Mouse (Mus musculus) heart, embryonic 11.5 days (tissue): Measurements from ENCODE around the gene Eral1. TPM values are rescaled to one million over a fixed set of nuclear protein-coding genes. Genes with fewer than 3 reads are reported as not detected.

Experiments used
- ATAC-seq: fragments of 200-750 bp; cut with Nextera tagmentation; replicated peaks from 2 replicates; pipeline ENCODE4 v1.8.0; 2017; ENCODE audit warnings: moderate library complexity; ENCODE audit not compliant: insufficient number of reproducible peaks, low FRiP score, low TSS enrichment
- H3K27ac ChIP-seq: fragments of 300-500 bp; sonication (generic); 2 replicates; pipeline ENCODE4 v1.5.1; 2014; ENCODE audit warnings: mild to moderate bottlenecking, low read depth, low read length
- H3K27me3 ChIP-seq: fragments of 300-500 bp; sonication (generic); 2 replicates; pipeline ENCODE4 v1.6.1; 2014; ENCODE audit warnings: mild to moderate bottlenecking, low read length, mixed read lengths; ENCODE audit not compliant: control insufficient read depth, insufficient read depth
- H3K36me3 ChIP-seq: fragments of 300-500 bp; sonication (generic); 2 replicates; pipeline ENCODE4 v1.6.1; 2014; ENCODE audit warnings: mild to moderate bottlenecking, low read length, moderate library complexity, mixed read lengths; ENCODE audit not compliant: control insufficient read depth, insufficient read depth
- H3K4me1 ChIP-seq: fragments of 300-500 bp; sonication (generic); 2 replicates; pipeline ENCODE4 v1.6.1; 2014; ENCODE audit warnings: low read length; ENCODE audit not compliant: control insufficient read depth, insufficient read depth
- H3K4me2 ChIP-seq: fragments of 300-500 bp; sonication (generic); 2 replicates; pipeline ENCODE4 v1.6.1; 2014; ENCODE audit warnings: mild to moderate bottlenecking, moderate library complexity
- H3K4me3 ChIP-seq: fragments of 300-500 bp; sonication (generic); 2 replicates; pipeline ENCODE4 v1.5.1; 2014; ENCODE audit warnings: low read depth, low read length
- H3K9ac ChIP-seq: fragments of 300-500 bp; sonication (generic); 2 replicates; pipeline ENCODE4 v1.6.1; 2014; ENCODE audit warnings: mild to moderate bottlenecking, low read depth, low read length, moderate library complexity
- H3K9me3 ChIP-seq: fragments of 300-500 bp; sonication (generic); replicated peaks from 2 replicates; pipeline ENCODE4 v1.6.1; 2016; ENCODE audit warnings: low read length; ENCODE audit not compliant: control insufficient read depth
- WGBS: fragments of 180-500 bp; shearing (Covaris S2); extraction: QIAGEN DNeasy Blood & Tissue Kit; methylation state at CpG from one replicate; pipeline ENCODE4 v1.1.7; 2014; ENCODE audit not compliant: insufficient replicate concordance; 5-methylcytosine and 5-hydroxymethylcytosine counted together
- polyA plus RNA-seq: library from polyadenylated mRNA; unstranded; fragments of >200 nt; fragmentation: Nextera tagmentation; extraction: Ambion mirVana; gene quantifications from 2 replicates; pipeline ENCODE4 v1.2.1, GENCODE M21; 2014

Eral1 gene
- polyA plus RNA-seq, 1 experiment from 2014 or later: 25.6 TPM

DNA sequence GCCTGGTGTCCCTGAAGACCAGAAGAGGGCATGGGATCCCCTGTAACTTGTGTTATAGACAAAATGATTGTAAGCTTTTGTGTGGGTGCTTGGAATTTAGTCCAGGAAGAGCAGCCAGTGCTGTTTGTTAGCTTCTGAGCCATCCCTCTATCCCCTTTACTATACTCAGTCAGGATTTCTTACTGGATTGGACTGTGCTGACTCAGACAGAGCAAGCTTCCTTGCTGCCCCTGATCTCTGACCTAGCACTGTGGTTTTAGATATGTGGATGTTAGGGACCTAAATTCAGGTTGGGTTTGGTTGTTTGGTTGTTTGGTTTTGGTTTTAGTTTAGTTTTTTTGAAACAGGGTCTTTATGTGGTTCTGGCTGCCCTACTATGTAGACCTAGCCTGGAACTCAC, 38.3 kb upstream of the Eral1 start:
- Histone ChIP-seq H3K27me3 (no peaks in the 10 kb centered on the region), H3K27ac (no peak overlapping the region), H3K4me3 (no peak overlapping the region), H3K9me3 (no peaks in the 10 kb centered on the region), H3K4me2 (no peak overlapping the region), H3K4me1 (peaks cover 49% of the 10 kb centered on the region), H3K36me3 (no peaks in the 10 kb centered on the region; the same call in 1 of the 2 replicates), H3K9ac (no peak overlapping the region)
- no peak for ATAC-seq

DNA sequence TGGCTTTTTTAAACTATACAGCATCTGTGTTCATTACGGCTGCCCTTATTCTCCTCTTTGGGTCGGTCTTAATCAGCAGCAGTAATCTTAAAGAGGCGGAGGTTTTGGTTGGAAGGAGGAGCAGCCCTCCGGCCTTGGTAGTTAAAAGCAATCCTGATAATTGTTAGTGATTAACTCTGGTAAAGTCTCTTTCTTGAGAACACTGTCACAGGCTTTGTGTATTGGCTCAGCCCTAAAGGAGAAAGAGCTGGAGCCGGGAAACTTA, 35.9 kb upstream of the Eral1 start:
- H3K4me3 ChIP-seq: peak overlapping the region; percentile 72
- ATAC-seq: no peak
- peak overlapping the region; percentile 84 for H3K27ac ChIP-seq
- peaks cover 49% of the 10 kb centered on the region for H3K4me1 ChIP-seq
- no peaks in the 10 kb centered on the region; the same call in 1 of the 2 replicates for H3K36me3 ChIP-seq
- H3K4me2 ChIP-seq: peak overlapping the region; percentile 69
- H3K9me3 ChIP-seq: no peaks in the 10 kb centered on the region
- H3K27me3 ChIP-seq: no peaks in the 10 kb centered on the region
- peak overlapping the region; percentile 79 for H3K9ac ChIP-seq
- WGBS: 11% methylated on average over 5 of the region's 5 CpGs

DNA sequence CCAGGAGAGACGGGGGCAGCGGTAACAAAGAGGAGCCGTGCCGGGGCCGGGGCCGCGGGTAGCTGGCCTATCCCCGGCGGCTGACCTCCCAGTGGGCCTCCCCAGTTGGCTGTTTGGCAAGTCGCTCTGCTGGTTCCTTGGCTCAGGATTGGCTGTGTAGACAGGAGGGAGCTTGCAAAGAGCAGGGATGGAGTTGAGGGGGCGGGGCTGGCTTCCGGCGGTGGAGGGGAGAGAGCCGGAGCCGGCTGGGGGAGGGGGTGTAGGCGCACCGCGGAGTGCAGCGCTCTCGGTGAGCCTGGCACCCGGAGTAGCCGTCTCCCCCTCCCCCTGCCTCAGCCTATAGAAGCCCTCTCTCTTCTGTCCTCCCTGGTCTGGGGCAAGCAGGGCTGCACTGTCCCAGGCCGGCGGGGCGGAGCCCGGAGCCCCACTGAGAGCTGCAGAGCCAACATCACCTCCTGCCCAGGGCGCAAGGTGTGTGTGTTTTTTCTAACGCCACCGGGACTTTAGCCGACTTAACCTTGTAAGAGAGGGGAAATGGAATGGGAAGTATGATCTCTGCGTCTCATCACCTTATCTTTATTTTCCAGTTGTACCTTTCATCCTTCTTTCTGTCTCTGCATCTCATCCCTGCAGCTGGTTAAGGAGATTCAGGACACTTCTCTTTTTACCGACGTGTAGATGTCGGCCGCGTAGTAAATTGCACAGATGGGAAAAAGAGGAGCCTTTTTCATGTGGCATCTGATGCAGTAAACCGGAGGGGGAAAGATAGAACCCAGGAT, 35.4 kb upstream of the Eral1 start:
- peak; percentile 99 for ATAC-seq
- no peaks in the 10 kb centered on the region; the same call in 1 of the 2 replicates for H3K36me3 ChIP-seq
- H3K27ac ChIP-seq: peak overlapping the region; percentile 84
- WGBS: 1% methylated on average over 32 of the region's 37 CpGs
- peak overlapping the region; percentile 79 for H3K9ac ChIP-seq
- H3K4me2 ChIP-seq: peak overlapping the region; percentile 69
- H3K9me3 ChIP-seq: no peaks in the 10 kb centered on the region
- peaks cover 45% of the 10 kb centered on the region for H3K4me1 ChIP-seq
- no peaks in the 10 kb centered on the region for H3K27me3 ChIP-seq
- H3K4me3 ChIP-seq: peak overlapping the region; percentile 72

DNA sequence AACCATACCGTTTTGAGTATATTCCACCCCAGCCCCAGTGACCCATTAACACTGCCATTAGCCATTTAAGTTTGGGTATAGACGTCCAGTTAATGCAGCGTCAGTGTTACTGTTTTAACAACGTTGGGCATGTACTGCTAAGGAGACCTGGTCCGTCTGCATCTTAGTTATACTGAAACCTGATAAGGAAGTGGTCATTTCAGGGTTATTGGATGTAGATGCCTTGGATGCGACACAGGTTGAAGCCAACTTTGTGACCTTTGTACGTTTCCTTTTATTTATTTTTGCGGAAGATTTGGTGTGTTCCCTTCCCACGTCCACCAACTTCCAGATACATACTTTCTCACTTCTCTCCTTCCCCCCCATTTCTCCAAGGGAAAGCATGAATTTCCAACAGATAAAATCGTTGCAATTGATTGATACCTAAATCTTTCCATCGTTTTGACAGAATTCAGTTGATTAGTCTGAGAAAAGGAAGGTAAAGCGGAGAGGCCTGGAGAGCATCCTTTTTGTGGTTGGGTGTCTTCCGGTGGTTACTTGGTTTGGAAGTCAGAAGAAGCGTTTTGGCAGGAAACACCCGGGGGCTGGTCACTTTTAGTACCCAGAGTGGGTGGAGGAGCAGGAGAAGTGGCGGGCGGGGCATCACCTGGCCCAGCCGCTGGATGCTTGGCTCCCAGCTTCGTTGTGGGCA, 34.6 kb upstream of the Eral1 start:
- whole genome bisulfite sequencing: 11% methylated on average over 19 of the region's 19 CpGs
- H3K27ac ChIP-seq: peak overlapping the region; percentile 78
- ATAC-seq: no peak
- no peaks in the 10 kb centered on the region for H3K27me3 ChIP-seq
- H3K4me3 ChIP-seq: peak overlapping the region; percentile 72
- peak overlapping the region; percentile 69 for H3K4me2 ChIP-seq
- no peaks in the 10 kb centered on the region for H3K9me3 ChIP-seq
- H3K9ac ChIP-seq: peak overlapping the region; percentile 77
- H3K4me1 ChIP-seq: peaks cover 42% of the 10 kb centered on the region
- H3K36me3 ChIP-seq: no peaks in the 10 kb centered on the region; the same call in 1 of the 2 replicates

DNA sequence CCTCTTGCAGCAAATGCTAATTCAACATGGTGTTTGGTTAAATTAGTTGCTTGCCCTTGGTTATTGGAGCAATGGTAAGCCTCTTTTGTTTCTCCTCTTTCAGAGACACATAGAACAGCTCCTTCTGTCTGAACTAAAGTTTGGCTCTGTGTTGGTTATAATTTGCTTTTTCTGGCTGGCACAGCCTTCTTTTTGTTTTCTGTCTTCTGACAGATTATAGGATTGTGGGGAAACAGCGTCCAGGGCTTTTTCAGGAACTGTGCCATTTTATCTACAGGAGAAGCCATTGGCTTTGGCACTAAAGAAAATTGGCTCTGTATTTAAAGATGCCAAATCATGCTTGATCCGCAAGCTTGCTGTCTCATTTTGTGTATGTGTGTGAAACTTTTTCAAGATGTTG, 33.4 kb upstream of the Eral1 start:
- H3K4me1 ChIP-seq: peaks cover 34% of the 10 kb centered on the region
- H3K9ac ChIP-seq: no peak overlapping the region
- no peak overlapping the region for H3K27ac ChIP-seq
- H3K27me3 ChIP-seq: no peaks in the 10 kb centered on the region
- WGBS: 83% methylated on average over 2 of the region's 2 CpGs
- H3K9me3 ChIP-seq: no peaks in the 10 kb centered on the region
- no peak overlapping the region for H3K4me3 ChIP-seq
- no peak for ATAC-seq
- no peak overlapping the region for H3K4me2 ChIP-seq
- H3K36me3 ChIP-seq: no peaks in the 10 kb centered on the region

DNA sequence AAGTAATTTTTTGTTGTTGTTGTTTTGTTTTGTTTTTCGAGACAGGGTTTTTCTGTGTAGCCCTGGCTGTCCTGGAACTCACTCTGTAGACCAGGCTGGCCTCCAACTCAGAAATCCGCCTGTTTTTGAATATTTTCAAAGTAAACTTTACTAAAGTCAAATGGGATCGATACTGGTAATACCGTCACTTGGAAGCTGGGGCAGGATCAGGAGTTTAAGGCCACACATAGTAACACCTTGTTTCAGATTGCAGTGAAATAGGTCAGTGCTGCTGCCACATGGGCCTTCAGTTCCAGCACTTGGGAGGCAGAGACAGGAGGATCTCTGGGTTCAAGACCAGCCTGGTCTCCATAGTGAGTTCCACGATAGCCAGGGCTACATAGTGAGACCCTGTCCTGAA, 24.3 kb upstream of the Eral1 start:
- H3K9ac ChIP-seq: no peak overlapping the region
- H3K27me3 ChIP-seq: no peaks in the 10 kb centered on the region
- H3K36me3 ChIP-seq: peaks cover 8% of the 10 kb centered on the region
- 87% methylated on average over 5 of the region's 5 CpGs for WGBS
- H3K4me1 ChIP-seq: peaks cover 6% of the 10 kb centered on the region
- H3K9me3 ChIP-seq: no peaks in the 10 kb centered on the region
- H3K4me3 ChIP-seq: no peak overlapping the region
- no peak overlapping the region for H3K4me2 ChIP-seq
- ATAC-seq: no peak
- H3K27ac ChIP-seq: no peak overlapping the region

DNA sequence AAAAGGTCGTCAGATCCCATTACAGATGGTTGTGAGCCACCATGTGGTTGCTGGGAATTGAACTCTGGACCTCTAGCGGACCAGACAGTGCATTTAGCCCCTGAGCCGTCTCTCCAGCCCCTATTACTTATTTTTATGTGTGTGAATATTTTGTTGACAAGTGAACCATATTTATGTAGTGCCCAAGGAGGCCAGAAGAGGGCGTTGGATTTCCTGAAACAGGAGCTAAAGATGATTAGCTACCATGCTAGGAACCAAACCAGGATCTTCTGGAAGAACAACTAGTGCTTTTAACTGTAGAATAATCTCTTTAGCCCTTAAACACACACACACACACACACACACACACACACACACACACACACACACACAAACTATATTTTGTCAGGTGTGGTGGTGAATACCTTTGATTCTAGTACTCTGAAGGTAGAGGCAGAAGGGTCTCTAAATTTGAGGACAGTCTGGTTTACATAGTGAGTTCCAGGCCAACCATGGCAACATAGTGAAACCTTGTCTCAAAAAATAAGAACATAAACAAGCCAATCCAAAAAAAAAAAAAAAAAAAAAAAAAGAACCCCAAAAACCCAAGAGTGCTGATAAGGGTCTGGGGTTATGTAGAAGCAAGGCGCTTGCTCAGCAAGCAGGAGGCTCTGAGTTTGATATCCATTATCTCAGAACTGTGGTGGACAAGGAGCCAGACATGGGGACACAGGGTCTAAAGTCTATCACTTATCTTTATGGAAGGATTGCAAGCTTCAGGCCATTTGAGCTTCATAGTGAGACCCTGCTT, 23.0 kb upstream of the Eral1 start:
- no peak for ATAC-seq
- WGBS: 56% methylated on average over 5 of the region's 5 CpGs
- Histone ChIP-seq H3K27ac (no peak overlapping the region), H3K4me2 (no peak overlapping the region), H3K27me3 (no peaks in the 10 kb centered on the region), H3K9ac (no peak overlapping the region), H3K4me3 (no peak overlapping the region), H3K4me1 (peaks cover 6% of the 10 kb centered on the region), H3K36me3 (peaks cover 8% of the 10 kb centered on the region), H3K9me3 (no peaks in the 10 kb centered on the region)

DNA sequence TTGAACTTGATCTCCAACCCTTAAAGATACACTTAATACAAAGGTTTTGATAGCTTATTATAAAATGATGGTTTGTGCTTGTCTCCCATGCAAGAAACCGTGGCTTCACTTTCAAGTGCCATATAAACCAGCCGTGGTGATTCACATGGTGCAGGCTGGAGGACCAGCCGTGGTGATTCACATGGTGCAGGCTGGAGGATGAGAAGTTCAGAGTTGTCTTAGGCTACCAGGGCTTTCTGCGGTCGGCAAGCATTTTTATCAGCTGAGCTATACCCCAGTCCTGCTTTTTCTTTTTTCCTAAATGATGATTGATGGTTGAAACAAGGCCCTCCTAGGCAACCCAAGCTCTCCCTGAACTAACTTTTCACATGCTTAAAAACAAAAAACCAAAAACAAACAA, 22.0 kb upstream of the Eral1 start:
- Histone ChIP-seq H3K4me2 (no peak overlapping the region), H3K9me3 (no peaks in the 10 kb centered on the region), H3K9ac (no peak overlapping the region), H3K4me1 (peaks cover 9% of the 10 kb centered on the region), H3K27ac (no peak overlapping the region), H3K27me3 (no peaks in the 10 kb centered on the region), H3K4me3 (no peak overlapping the region), H3K36me3 (peaks cover 6% of the 10 kb centered on the region)
- 75% methylated on average over 5 of the region's 5 CpGs for WGBS
- ATAC-seq: no peak
